Mouse (Mus musculus): ENCODE results near the gene Zfp385b. TPM values are rescaled to one million over a fixed set of nuclear protein-coding genes. Genes with fewer than 3 reads are reported as not detected.

Zfp385b gene
- total and polyA plus RNA-seq, 3 experiments: 7.3 to 8.2 (median 7.9) TPM

DNA sequence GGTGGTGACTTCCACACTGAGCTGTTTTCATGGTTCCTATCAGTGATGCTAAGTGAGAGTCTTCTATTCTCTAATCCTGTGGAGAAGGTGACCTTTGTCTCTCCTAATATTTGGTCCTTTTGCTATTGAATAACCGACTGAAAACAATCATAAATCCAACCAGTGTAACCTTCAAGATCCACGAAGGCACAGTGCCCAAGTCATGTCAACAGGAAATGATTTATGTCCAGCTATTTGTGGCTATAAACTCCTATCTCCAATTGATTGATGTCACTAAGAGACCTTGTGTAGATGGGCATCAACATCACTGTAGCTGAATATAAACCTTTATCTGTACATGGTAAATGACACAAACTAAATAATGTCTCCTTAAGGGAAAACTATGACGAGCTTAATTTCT is 187.8 kb downstream of the Zfp385b start:
- no peak overlapping the region for H3K4me3 ChIP-seq
- H3K27me3 ChIP-seq (ENCODE audit: control insufficient read depth, insufficient read depth, low read length): no peaks in the 10 kb centered on the region
- TF ChIP-seq POLR2A (IDR thresholded peaks at IDR 0.05; ENCODE audit: insufficient read depth, low read depth, low read length) (no peak), EP300 (IDR thresholded peaks at IDR 0.05; ENCODE audit: insufficient read depth, low read depth, low read length) (no peak), CTCF (IDR thresholded peaks at IDR 0.05) (no peak)
- H3K79me2 ChIP-seq (replicated peaks; ENCODE audit: control insufficient read depth, insufficient read depth, low read length): no peaks in the 10 kb centered on the region
- no peak for DNase-seq
- no peaks in the 10 kb centered on the region for H3K4me1 ChIP-seq (ENCODE audit: control insufficient read depth, insufficient read depth, low read length)
- H3K27ac ChIP-seq: no peak overlapping the region
- H3K36me3 ChIP-seq (ENCODE audit: control insufficient read depth, insufficient read depth, low read length): no peaks in the 10 kb centered on the region
- H3K9ac ChIP-seq (ENCODE audit: low read depth, low read length): no peak overlapping the region
- WGBS: 44% methylated on average over 3 of the region's 3 CpGs
- intact Hi-C loops (cut with DNase I): no loop called here

DNA sequence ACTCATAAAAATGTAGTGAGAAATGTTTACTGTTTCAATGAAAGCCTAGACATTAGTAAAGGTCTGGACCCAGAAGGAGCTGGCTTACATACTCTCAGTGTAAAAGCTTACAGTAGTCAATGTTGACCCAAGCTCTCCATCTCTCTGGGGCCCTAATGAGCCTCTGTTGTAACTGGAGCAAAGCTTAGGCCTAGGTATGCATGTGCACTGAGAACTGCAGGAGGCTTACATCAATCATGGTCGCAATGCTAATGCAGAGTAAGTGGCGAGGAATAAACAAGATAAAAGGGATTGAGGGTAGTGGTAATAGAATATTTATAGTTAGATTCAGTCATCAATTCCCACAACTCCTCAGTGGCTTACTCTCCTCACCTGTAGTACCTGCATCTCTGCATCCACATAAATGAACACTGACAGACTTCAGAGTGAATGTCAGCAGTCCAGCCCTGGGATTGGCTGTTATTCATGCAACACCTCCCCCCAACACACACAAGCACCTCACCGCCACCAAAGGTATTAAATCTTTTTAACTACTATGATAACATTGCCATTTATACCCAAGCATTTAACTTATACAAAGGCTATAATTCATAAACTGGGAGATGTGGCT is 191.7 kb downstream of the Zfp385b start:
- H3K79me2 ChIP-seq (replicated peaks; ENCODE audit: control insufficient read depth, insufficient read depth, low read length): no peaks in the 10 kb centered on the region
- 83% methylated on average over 3 of the region's 3 CpGs for WGBS
- no peak overlapping the region for H3K9ac ChIP-seq (ENCODE audit: low read depth, low read length)
- intact Hi-C loops (cut with DNase I): no loop called here
- no peaks in the 10 kb centered on the region for H3K27me3 ChIP-seq (ENCODE audit: control insufficient read depth, insufficient read depth, low read length)
- TF ChIP-seq CTCF (IDR thresholded peaks at IDR 0.05) (no peak), POLR2A (IDR thresholded peaks at IDR 0.05; ENCODE audit: insufficient read depth, low read depth, low read length) (no peak), EP300 (IDR thresholded peaks at IDR 0.05; ENCODE audit: insufficient read depth, low read depth, low read length) (no peak)
- no peaks in the 10 kb centered on the region for H3K36me3 ChIP-seq (ENCODE audit: control insufficient read depth, insufficient read depth, low read length)
- DNase-seq: no peak
- no peaks in the 10 kb centered on the region for H3K4me1 ChIP-seq (ENCODE audit: control insufficient read depth, insufficient read depth, low read length)
- H3K4me3 ChIP-seq: no peak overlapping the region
- H3K27ac ChIP-seq: no peak overlapping the region

DNA sequence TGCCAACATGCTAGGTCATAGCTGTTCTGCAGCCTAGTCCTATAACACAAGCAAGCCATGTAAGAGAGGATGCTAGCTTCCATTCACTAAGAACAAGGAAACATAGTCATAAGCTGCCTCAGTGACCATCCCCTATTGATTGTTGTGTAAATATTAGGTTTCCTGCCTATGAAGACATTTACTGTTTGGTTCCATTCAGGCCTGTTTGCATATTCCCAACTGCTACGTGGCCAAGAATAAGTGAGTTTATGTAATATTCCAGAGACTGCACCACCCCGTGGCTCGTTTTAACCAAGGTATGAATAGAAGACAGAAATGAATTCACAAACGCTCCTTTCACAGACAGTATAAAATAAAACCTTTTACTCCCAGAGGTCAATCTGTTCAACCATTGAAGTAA is 200.8 kb downstream of the Zfp385b start:
- Histone ChIP-seq H3K27ac (no peak overlapping the region), H3K9ac (ENCODE audit: low read depth, low read length) (no peak overlapping the region), H3K36me3 (ENCODE audit: control insufficient read depth, insufficient read depth, low read length) (no peaks in the 10 kb centered on the region), H3K27me3 (ENCODE audit: control insufficient read depth, insufficient read depth, low read length) (no peaks in the 10 kb centered on the region), H3K4me3 (no peak overlapping the region), H3K4me1 (ENCODE audit: control insufficient read depth, insufficient read depth, low read length) (no peaks in the 10 kb centered on the region), H3K79me2 (replicated peaks; ENCODE audit: control insufficient read depth, insufficient read depth, low read length) (no peaks in the 10 kb centered on the region)
- no peak for TF ChIP-seq POLR2A (IDR thresholded peaks at IDR 0.05; ENCODE audit: insufficient read depth, low read depth, low read length)
- no peak for DNase-seq
- 89% methylated on average over 4 of the region's 4 CpGs for WGBS
- intact Hi-C loops (cut with DNase I): no loop called here

DNA sequence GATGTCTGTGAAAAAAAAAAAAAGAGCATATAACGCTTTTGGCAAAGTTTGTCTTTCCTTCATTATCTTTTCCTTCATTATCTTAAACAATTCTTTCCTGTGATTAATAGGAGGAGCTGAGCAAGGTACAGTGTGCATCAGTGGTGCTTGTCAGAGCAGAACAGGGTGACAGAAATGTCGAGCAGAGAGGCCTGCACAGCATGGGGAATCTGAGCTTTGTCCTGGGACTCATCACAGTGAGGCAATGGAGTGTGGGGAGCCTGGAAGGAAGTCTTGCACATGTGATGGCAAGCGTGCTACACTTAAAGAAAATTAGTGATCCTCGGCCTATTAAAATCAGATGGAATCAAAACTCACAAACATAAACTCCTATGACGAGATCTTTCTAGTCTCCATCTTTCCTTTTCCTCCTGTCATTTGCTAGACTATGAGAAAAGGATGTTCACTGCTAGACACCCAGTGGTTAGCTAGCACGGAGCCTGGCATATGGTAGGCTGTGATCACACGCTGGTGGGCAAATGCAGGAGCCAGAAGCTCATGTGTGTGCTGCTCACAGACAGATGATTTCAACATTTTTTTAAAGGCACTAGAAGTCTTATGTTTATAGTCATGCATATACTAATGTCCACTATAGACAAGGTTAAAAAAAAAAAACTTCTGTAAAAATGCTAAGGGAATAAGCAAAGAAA is 209.0 kb downstream of the Zfp385b start:
- intact Hi-C loops (cut with DNase I): no loop called here

DNA sequence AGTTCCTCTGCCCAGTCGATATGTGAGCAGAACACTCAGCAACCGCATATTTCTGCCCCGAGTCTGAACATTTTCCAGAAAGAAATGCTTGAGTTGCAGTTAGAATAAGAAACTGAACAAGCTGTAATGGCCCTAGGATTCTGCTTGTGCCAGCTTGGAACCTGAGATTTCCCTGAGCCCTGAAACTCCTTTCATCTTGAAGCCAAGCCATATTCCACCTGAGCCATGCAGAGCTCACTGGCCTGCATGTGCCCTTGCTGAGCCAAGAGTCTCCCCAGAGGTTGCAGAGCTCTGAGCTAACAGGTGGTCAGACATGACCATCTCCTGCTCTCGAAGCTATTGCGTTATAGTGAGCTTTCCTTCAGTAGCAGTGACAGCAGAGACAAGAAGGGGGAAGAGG is 210.0 kb downstream of the Zfp385b start:
- Histone ChIP-seq H3K36me3 (ENCODE audit: control insufficient read depth, insufficient read depth, low read length) (no peaks in the 10 kb centered on the region), H3K4me1 (ENCODE audit: control insufficient read depth, insufficient read depth, low read length) (no peaks in the 10 kb centered on the region; the same call in 1 of the 2 replicates), H3K4me3 (no peak overlapping the region), H3K27ac (no peak overlapping the region), H3K79me2 (replicated peaks; ENCODE audit: control insufficient read depth, insufficient read depth, low read length) (no peaks in the 10 kb centered on the region), H3K9ac (ENCODE audit: low read depth, low read length) (no peak overlapping the region), H3K27me3 (ENCODE audit: control insufficient read depth, insufficient read depth, low read length) (no peaks in the 10 kb centered on the region)
- intact Hi-C loops (cut with DNase I): no loop called here
- WGBS: 70% methylated on average over 5 of the region's 5 CpGs
- DNase-seq: no peak
- no peak for TF ChIP-seq CTCF (IDR thresholded peaks at IDR 0.05)

More for the DNA sequence above, 209.0 kb downstream of the Zfp385b start:
- no peak for DNase-seq
- no peaks in the 10 kb centered on the region for H3K27me3 ChIP-seq (ENCODE audit: control insufficient read depth, insufficient read depth, low read length)
- no peak overlapping the region for H3K27ac ChIP-seq
- no peaks in the 10 kb centered on the region; the same call in 1 of the 2 replicates for H3K4me1 ChIP-seq (ENCODE audit: control insufficient read depth, insufficient read depth, low read length)
- 80% methylated on average over 7 of the region's 7 CpGs for WGBS
- TF ChIP-seq POLR2A (IDR thresholded peaks at IDR 0.05; ENCODE audit: insufficient read depth, low read depth, low read length): no peak
- no peak for TF ChIP-seq CTCF (IDR thresholded peaks at IDR 0.05)
- TF ChIP-seq EP300 (IDR thresholded peaks at IDR 0.05; ENCODE audit: insufficient read depth, low read depth, low read length): no peak
- no peak overlapping the region for H3K4me3 ChIP-seq
- no peak overlapping the region for H3K9ac ChIP-seq (ENCODE audit: low read depth, low read length)
- no peaks in the 10 kb centered on the region for H3K79me2 ChIP-seq (replicated peaks; ENCODE audit: control insufficient read depth, insufficient read depth, low read length)
- H3K36me3 ChIP-seq (ENCODE audit: control insufficient read depth, insufficient read depth, low read length): no peaks in the 10 kb centered on the region

DNA sequence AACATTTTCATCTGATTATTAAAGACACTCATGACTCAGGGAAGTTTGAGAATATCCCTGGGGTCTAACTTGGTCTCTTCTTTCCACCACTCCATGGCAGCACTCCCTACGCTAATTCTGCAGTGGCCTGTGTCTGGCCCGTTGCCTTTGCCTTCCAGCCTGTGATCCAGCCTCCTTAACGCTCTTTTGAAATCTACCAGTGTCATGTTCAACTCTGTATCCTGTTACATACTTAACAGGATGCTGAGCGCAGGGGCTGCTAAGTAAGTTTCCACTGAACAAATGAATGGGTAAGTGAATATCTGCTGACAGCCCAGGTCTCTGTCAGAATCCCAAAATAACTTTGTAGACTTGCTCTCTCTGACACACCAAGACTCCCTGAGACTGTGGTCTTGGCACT is 210.8 kb downstream of the Zfp385b start:
- no peaks in the 10 kb centered on the region for H3K79me2 ChIP-seq (replicated peaks; ENCODE audit: control insufficient read depth, insufficient read depth, low read length)
- no peak overlapping the region for H3K9ac ChIP-seq (ENCODE audit: low read depth, low read length)
- 30% methylated on average over 4 of the region's 4 CpGs for WGBS
- no peaks in the 10 kb centered on the region for H3K27me3 ChIP-seq (ENCODE audit: control insufficient read depth, insufficient read depth, low read length)
- DNase-seq: no peak
- no peak overlapping the region for H3K4me3 ChIP-seq
- H3K27ac ChIP-seq: no peak overlapping the region
- TF ChIP-seq CTCF (IDR thresholded peaks at IDR 0.05) (no peak), EP300 (IDR thresholded peaks at IDR 0.05; ENCODE audit: insufficient read depth, low read depth, low read length) (no peak), POLR2A (IDR thresholded peaks at IDR 0.05; ENCODE audit: insufficient read depth, low read depth, low read length) (no peak)
- H3K36me3 ChIP-seq (ENCODE audit: control insufficient read depth, insufficient read depth, low read length): no peaks in the 10 kb centered on the region
- intact Hi-C loops (cut with DNase I): no loop called here
- H3K4me1 ChIP-seq (ENCODE audit: control insufficient read depth, insufficient read depth, low read length): no peaks in the 10 kb centered on the region; the same call in 1 of the 2 replicates
